Mouse (Mus musculus): ENCODE results near the gene Smad3.

DNA sequence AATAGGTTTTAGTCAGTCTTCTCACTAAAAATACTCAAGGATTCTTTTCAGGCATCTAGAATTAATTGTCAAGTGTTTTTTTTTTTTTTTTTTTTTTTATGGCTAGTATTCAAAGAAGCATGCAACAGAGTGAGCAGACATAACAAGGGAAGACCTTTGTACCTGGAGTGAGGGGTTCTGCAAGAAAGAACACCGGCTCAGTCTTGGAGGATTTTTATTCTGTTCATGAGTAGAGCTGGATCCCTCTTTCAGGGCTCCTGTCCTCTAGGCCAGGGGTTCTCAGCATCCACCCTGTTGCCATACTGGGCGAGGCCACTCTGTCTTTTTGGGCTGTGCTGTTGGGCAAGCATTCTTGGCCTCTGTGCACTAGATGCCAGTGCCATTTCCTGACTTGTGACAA is 148.0 kb downstream of the Smad3 start:
- no peak for TF ChIP-seq CTCF (IDR thresholded peaks at IDR 0.05; ENCODE audit: extremely low read depth, insufficient read depth, insufficient read length, insufficient replicate concordance)
- no peak for TF ChIP-seq POLR2A (IDR thresholded peaks at IDR 0.05; ENCODE audit: low read depth, low read length)

Data from spleen, adult 2 months (tissue).